Mouse (Mus musculus): Measurements from ENCODE around the gene Arsa. TPM values are rescaled to one million over a fixed set of nuclear protein-coding genes. Genes with fewer than 3 reads are reported as not detected.

Arsa gene
- total RNA-seq, 2 experiments from 2014 or later: 3.0 to 4.6 TPM

DNA sequence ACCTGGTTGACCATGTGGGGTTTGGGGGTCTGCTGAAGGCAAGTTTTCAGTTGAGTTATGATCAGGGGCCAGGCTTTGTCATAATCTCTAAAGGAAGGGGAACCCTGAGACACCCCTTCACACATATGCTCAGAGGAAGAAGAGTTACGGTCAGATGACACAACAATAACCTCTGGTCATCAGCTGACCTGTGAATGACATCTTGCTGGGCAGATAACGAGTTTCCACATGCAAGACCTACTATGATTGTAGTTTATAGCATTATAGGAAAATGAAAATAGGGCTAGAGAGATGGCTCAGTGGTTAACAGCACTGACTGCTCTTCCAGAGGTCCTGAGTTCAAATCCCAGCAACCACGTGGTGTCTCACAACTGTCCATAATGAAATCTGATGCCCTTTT is 1.4 kb upstream of the Arsa start:
- DNase-seq: no peak
- Histone ChIP-seq H3K27ac (no peak overlapping the region), H3K4me3 (no peak overlapping the region)
- no peak for TF ChIP-seq CTCF (IDR thresholded peaks at IDR 0.05)
- intact Hi-C loops (cut with DNase I): no loop called here

DNA sequence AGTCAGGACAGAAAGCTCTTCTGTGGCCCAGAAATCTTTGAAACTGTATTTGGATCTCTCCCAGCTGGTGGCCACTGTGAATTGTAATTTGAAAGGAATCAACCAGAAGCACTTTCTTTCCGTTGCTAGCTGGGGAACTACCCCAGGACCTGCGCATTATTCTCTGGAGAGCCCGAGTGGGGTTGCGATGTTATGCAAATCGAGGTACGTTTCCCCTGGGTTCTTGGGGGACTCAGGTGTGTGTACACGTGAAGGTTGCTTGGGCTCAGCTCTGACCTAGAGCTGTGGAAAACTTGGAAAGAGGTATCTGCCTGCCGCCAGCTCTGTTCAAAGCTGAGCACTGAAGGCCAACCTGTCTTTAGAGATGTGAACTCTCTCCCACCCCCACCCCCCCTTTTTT is 581 bp upstream of the Arsa start:
- Histone ChIP-seq H3K4me3 (no peak overlapping the region), H3K27ac (peak overlapping the region; percentile 46; the same call in 1 of the 2 replicates)
- TF ChIP-seq CTCF (IDR thresholded peaks at IDR 0.05): no peak
- DNase-seq: no peak
- intact Hi-C loops (cut with DNase I): no loop called here

DNA sequence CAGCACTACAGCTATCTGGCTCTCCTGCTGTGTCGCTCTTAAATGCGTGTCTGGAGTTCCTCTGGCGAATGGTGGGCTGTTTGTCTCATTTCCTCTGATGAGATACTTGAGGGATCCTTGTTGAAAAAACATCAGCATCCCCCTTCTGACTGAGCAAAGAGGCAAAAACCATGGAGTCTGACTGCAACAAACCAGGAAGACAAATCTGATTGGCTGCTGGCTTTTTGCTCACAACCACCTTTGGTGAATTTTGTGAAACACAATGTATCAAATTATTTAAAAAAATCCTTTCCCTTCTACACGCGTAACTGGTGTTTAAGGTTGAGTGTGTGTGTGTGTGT is 780 bp downstream of the Arsa start:
- TF ChIP-seq CTCF (IDR thresholded peaks at IDR 0.05): no peak
- no peak for DNase-seq
- intact Hi-C loops (cut with DNase I): no loop called here
- Histone ChIP-seq H3K27ac (peak overlapping the region; percentile 90), H3K4me3 (peak overlapping the region; percentile 73)

DNA sequence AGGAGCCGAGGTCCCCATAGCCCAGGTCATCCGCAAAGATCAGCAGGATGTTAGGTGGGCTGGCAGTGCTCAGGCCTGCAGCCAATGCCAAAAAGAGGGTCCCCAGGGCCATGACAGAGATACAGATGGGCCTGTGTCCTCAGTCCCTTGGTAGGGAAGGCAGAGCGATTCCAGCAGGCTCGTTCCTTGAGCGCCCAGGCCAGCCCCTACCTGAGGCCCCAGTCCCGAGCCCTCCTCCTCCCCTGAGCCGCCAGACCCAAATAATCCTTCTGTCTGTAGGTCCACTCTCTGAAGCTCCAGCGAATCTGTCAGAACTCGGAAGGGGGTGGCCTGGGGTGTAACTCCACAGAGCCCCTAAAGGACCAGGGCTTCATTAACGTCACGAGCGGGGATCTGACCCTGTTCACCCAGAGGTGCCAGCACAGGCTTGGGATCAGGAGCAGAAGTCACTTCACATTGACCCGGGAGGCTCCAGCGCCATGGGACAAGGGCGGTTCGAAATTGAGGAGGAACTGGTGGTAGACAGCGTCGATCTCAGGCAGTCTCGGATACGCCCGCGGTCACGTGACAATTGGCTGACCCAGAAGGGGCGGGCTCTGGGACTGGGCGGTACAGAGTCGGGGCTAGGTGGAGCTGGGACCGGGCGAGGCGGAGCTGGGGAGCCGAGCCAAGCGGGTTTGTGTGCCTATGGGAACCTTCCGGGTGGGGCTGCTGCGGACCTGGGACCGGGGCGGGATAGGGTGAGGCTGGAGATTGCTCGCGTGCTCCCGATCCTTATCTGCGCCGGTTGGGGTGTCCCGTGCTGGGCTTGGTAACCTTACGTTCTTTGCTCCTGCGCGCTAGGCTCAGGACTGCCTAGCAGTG is 1.4 kb downstream of the Arsa start:
- peak overlapping the region; percentile 73 for H3K4me3 ChIP-seq
- TF ChIP-seq CTCF (IDR thresholded peaks at IDR 0.05): no peak
- peak; percentile 97 for DNase-seq
- peak overlapping the region; percentile 90 for H3K27ac ChIP-seq
- intact Hi-C loops (cut with DNase I): no loop called here

DNA sequence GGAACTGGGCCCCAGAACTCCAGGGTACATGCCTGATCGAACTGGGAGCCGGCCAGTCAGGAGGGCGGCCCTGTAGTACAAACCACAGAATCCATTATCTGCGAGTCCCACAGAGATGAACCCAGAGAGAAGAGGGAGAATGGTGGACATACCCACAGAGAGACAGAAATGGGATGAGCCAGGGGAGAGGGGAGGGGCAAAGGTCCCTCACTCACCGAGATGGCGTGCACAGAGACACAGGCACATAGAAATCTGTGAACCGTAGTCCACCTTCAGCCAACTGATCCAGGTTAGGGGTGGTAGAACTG is 2.0 kb downstream of the Arsa start:
- Histone ChIP-seq H3K27ac (peak overlapping the region; percentile 90; the same call in 1 of the 2 replicates), H3K4me3 (peak overlapping the region; percentile 73)
- no peak for DNase-seq
- intact Hi-C loops (cut with DNase I): no loop called here
- TF ChIP-seq CTCF (IDR thresholded peaks at IDR 0.05): no peak

DNA sequence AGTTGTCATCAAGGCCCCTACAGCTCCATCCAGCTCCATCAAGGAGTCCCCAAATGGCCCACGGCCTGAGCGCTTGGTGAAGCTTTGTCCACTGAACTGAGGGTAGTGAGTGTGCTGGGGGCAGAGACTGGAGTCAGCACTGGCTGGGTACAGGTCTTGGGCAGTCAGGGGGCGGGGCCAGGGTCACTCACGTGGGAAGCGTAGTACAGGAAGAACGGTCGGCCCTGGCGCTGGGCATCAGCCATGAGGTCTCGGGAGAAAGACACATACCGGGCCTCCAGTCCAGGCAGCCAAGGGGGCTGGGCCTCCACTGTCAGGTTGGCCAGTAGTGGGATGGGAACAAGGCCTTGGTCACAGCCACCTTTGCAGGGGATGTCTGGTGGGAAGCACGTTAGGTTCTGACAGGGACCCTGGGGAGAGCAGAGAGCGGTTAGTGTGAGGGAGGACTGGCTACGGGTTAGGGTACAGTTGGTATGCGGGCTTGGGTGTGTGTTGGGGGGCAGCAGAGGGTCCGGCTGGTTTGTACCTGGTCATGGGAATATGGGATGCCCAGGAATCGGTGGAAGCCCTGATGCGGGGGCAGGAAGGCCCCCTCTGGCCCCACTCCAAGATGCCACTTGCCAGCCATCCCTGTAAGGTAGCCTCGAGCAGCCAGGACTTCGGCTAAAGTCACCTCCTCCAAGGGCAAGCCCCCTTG is 2.5 kb downstream of the Arsa start:
- no peak for TF ChIP-seq CTCF (IDR thresholded peaks at IDR 0.05)
- H3K4me3 ChIP-seq: peak overlapping the region; percentile 73
- peak; percentile 29 for DNase-seq
- no peak overlapping the region for H3K27ac ChIP-seq
- intact Hi-C loops (cut with DNase I): loop anchor here (5.0 kb wide), 1 partner anchor 43 kb away; no protein-coding TSS in a partner anchor

DNA sequence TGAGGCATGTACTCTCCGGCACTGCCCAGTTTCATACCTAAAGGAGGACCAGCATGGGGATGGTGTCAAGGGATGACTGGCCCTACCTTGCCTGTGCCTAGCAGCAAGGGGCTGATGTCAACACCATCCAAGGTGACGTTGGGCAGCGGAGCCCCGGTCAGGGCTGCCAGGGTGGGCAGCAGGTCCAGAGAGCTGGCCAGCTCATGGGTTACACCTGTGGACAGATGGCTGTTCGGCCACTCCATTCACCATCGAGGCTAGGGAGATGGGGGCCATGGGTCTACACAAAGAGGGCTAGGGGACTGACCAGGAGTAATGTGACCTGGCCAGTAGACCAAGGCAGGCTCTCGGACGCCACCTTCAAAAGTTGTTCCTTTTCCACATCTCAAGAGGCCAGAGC is 3.3 kb downstream of the Arsa start:
- Histone ChIP-seq H3K27ac (no peak overlapping the region), H3K4me3 (no peak overlapping the region)
- no peak for TF ChIP-seq CTCF (IDR thresholded peaks at IDR 0.05)
- DNase-seq: no peak
- intact Hi-C loops (cut with DNase I): loop anchor here (5.0 kb wide), 1 partner anchor 43 kb away; no protein-coding TSS in a partner anchor

DNA sequence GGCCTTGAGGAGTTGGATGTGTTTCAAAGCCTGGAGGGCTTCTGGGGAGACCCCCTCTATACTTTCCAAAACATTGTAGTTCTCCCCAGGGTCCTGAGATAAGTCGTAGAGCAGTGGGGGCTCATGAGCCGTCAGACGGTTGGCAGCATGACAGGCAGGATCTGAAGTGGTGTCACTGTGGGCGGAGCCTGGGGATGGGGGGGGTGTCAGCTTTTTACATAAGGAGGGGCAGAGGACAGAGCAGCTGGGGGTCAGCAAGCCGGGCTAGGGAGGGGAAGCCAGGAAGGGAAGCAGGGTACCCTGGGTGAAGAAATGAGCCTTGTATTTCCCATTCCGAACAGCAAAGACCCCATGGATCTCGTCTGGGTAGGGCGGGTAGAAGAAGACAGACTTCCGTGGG is 3.9 kb downstream of the Arsa start:
- no peak for TF ChIP-seq CTCF (IDR thresholded peaks at IDR 0.05)
- no peak for DNase-seq
- intact Hi-C loops (cut with DNase I): loop anchor here (5.0 kb wide), 1 partner anchor 44 kb away; no protein-coding TSS in a partner anchor
- Histone ChIP-seq H3K4me3 (no peak overlapping the region), H3K27ac (no peak overlapping the region)

DNA sequence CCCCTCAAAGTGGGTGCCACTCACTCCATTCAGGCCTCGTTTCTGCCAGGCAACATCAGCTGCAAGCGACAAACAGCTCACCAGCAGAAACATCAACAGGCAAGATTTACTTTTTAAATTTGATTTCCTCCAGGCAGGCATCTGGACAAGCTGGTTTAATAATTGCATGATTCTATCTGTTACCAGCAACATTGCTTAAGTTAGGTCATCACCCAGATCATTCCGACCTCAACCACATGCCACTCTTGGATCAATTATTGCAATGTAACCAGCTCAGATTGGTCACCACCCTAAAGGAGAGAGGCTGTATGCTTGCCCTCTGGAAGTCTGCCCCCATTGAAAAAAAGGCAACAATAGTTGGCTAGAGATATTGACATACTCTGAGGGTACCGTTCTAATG is 5.7 kb downstream of the Arsa start:
- intact Hi-C loops (cut with DNase I): loop anchor here (5.0 kb wide), 1 partner anchor 46 kb away; no protein-coding TSS in a partner anchor
- Histone ChIP-seq H3K27ac (no peak overlapping the region), H3K4me3 (no peak overlapping the region)
- no peak for TF ChIP-seq CTCF (IDR thresholded peaks at IDR 0.05)
- no peak for DNase-seq

DNA sequence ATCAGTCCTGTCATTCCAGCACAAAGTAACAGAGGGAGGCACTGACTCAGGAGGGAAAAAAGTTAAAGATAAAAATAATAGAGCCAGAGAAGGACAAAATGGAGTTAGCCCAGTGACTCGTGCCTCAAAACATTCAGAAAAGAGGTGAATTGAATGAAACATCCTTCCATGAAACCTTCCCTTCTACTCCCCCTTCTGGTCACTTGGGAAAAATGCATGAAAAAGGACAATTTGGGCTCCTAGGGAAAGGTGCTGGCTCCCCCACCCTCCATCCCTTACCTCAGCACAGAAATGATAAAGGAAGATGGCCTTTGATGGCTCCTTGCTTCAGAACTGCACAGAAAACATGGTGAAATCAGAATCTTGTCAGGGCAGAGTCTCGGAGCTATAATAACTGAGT is 8.6 kb downstream of the Arsa start:
- H3K27ac ChIP-seq: no peak overlapping the region
- no peak overlapping the region for H3K4me3 ChIP-seq
- intact Hi-C loops (cut with DNase I): loop anchor here (5.0 kb wide), 2 partner anchors 39 to 96 kb away; partner anchors contain the start of gene Sco2
- TF ChIP-seq CTCF (IDR thresholded peaks at IDR 0.05): peak; percentile 69
- no peak for DNase-seq

DNA sequence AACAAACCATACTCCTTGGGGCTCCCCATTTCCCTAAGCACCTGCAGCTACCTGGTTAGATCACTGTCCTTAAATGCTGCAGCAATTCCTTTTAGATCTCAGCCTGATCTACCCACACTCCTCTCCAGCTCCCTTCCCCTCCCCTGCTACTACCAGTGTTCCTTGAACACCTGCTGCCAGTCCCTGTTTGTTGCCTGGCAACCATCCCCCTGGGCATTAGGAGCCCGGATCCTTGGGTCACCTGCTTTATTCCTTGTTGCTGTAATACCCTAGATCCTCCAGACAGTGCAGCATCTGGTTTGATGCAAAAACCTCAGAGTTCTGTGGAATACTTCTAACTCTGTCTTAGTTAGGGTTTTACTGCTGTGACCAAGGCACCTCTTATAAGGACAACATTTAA is 12.2 kb downstream of the Arsa start:
- intact Hi-C loops (cut with DNase I): loop anchor here (5.0 kb wide), 2 partner anchors 42 to 93 kb away; partner anchors contain the start of gene Sco2
- no peak for TF ChIP-seq CTCF (IDR thresholded peaks at IDR 0.05)
- no peak for DNase-seq
- Histone ChIP-seq H3K27ac (no peak overlapping the region), H3K4me3 (no peak overlapping the region)

DNA sequence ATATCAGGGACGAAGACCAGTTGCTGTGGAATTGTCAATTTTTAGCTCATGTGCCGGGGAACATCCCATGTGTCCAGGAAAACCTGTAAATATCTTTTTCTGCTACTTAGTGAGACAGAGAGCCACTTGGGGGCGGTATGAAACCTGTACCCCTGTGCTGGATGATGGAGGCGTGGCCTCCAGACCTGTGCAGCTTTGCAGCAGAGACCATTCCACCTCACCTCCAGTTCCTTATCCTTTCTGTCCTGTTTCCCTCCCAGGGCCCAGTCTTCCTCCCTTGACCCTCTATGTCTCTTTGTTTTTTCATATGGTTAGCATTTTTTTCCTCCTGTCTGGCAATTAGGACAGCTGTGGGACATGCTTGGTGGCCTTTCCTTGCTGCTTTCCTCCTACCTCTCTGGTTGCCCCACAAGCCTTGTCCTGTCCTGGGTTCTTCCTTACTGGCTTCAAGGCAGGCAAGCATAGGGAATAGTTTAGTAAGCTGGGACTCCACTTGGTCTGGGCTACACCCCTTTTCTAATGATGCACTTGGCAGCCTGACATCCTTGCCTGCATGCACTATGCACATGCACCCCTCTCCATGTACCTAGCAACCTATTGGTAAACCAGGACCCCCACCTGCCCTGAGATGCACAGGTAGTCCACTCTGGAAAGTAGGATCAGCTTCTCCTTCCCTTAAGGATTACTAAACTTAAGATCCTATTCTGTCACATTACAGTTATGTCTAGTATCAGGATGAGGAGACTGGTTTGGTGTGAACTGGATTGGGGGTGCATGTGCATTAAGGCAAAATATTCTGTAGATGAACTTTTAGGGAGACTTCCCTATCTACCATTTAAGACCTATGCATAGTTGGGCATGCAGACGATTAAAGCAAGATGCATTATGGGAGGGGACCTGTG is 13.6 kb downstream of the Arsa start:
- no peak for DNase-seq
- H3K4me3 ChIP-seq: no peak overlapping the region
- intact Hi-C loops (cut with DNase I): no loop called here
- peak; percentile 53 for TF ChIP-seq CTCF (IDR thresholded peaks at IDR 0.05)
- H3K27ac ChIP-seq: no peak overlapping the region

Data from gastrocnemius, adult 2 months (tissue).